Mouse (Mus musculus) urinary bladder, adult 2 months (tissue): Measurements from ENCODE around the gene Dmwd. TPM values are rescaled to one million over a fixed set of nuclear protein-coding genes. Genes with fewer than 3 reads are reported as not detected.

Experiments
- DNase-seq: peaks from one replicate; pipeline ENCODE4 v3.0.0; 2022; ENCODE audit warnings: low spot score
- polyA plus RNA-seq: library from polyadenylated mRNA; depleted of rRNA; stranded (reverse); fragments of >200 nt; gene quantifications from 2 replicates; pipeline ENCODE4 v1.2.3, GENCODE M21; 2012; rRNA removed

The Dmwd gene
- polyA plus RNA-seq: 44.9 and 46.4 TPM in 2 replicates

GRCm38 (mm10) chr7:19075723-19076585, at the start of gene Dmwd:
Gene Dmwd (plus strand): TSS chr7:19076227.
- peak; percentile 72 for DNase-seq

DNA sequence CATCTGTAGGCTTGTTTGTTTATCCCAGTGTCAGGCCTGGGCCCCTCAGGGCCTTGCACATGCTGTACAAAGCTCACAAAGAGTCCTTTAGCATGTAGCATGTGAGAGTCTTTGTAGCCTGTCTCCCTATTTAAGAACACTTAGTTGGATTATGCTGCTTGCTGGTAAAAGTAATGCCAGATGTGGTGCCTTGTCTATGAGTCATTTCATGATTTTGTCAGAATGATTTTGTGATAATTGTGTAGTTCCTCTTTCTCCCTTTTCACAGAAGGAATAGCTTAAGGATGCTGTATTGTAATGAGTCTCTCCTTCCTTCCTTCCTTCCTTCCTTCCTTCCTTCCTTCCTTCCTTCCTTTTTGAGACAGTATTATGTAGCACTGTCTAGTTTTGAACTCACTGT, 48.0 kb upstream of the Dmwd start:
- no peak for DNase-seq

DNA sequence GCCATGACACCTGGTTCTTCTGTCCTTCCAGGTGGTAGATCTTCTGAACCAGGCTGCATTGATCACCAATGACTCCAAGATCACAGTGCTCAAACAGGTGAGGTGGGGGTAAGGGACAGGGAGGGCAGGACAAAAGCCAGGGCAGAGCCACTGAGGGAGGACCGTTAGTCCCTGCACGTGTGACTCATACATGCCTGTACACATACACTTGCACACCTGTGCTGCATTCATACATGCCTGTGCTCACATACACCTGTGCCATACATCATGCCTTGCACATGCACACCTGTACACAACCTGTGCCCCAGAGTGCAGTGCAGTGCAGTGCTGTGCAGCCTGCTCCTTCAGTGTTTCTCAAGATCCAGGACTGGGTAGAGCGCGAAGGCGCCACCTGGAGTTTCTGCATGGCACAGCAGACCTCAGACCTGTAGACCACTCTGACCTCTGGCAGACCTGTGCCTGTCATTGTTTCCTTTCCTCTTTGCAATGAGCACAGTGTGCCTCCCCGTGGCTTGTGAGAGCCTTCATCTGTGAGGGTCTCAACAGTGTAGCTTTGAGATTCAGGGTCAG, 46.9 kb upstream of the Dmwd start:
- no peak for DNase-seq

GRCm38 (mm10) chr7:19031641-19032040, 44.4 kb upstream of the Dmwd start:
- DNase-seq: no peak

- no peak for DNase-seq
Observed at GRCm38 (mm10) chr7:19044616-19045015, 31.4 kb upstream of the Dmwd start.

DNA sequence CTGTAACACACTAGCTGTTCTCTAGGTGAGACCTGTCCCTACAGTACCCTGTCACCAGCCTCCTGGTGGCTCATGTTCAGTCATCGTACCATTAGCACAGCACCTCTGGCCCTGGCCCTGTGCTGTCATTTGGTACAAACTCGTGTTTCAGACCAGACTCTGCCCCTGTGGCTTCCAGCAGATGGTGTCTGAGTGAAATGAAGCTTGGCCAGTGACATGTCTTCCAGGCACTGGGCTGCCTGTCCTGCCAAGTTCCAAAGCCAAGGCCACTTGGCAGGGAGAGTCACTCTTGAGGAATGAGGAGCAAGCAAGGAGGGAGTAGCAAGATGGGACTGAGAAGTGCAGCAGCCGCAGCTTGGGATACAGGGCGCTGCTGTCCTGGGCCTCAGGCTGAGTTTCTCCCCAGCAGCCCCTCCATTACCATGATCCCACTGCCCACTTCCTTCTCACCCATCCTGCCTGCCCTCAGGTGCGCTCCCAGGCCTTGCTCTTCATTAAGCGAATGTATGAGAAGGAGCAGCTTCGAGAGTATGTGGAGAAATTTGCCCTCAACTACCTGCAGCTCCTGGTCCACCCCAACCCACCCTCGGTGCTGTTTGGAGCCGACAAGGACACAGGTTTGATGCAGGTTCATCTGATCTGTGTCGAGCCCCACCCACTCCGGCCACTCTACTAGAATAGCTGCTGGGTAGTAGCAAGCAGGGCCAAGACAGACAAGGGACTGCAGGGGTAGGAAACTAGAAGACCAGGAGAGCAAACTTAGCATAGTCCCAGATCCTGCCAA, 29.5 kb upstream of the Dmwd start:
- DNase-seq: no peak

DNA sequence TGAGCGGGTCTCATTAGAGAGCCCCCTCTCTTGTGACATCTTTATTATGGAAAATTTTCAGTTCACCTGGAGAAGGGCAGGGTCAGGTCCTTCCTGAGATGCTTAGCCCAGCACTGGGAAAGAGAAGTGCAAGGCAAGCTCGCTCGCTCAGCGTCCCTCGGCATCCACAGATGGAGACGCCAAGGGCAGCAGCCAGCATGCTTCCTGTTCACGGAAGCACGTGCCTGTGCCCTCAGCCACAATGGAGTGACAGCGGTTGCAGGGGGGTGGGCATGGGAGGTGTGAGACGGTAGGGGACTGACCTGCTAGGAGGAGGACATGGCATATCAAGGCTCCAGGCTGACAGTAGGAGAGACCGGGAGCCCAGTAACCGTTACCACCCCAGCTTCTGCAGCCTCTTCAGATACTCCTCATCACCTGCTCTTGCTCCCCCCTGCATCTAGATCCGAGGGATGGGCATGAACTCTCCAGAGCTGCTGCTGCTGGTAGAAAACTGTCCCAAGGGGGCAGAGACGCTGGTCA, 28.0 kb upstream of the Dmwd start:
- no peak for DNase-seq

GRCm38 (mm10) chr7:19049252-19049651, 26.8 kb upstream of the Dmwd start:
- DNase-seq: no peak

- no peak for DNase-seq
Observed at GRCm38 (mm10) chr7:19050172-19050571, 25.9 kb upstream of the Dmwd start.

GRCm38 (mm10) chr7:19051161-19051560, 24.9 kb upstream of the Dmwd start:
- no peak for DNase-seq

DNA sequence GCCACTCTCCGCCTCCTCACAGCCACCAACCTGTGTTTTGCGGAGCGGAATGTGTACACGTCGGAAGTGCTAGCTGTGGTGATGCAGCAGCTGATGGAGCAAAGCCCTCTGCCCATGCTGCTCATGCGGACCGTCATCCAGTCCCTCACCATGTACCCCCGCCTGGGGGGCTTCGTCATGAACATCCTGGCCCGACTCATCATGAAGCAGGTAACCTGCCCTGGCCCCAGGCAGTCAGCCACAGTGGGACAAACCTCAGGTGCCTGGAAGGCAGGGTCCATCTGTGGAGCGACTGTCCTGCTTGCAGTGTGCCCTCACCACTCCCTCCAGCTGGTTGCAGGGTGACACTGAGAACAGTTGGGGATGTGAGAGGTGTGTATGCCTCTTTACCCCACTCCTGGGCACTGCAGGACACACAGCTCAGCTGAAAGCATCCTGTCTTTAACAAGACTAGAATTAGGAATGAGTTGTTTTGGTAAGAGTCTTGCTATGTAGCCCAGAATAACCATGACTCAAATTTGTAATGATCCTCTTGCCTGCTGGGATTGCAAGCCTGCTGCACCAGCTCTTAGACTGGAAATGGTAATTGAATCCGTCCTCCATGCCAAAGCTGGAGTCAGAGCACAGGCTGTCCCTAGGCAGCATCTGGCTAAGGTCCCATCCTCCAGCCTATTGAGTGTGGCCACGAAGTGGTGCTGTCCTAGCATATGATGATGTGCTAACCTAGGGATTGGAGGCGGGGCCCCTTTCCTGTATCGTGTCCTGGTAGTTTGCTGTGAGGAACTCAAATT, 23.5 kb upstream of the Dmwd start:
- no peak for DNase-seq

DNA sequence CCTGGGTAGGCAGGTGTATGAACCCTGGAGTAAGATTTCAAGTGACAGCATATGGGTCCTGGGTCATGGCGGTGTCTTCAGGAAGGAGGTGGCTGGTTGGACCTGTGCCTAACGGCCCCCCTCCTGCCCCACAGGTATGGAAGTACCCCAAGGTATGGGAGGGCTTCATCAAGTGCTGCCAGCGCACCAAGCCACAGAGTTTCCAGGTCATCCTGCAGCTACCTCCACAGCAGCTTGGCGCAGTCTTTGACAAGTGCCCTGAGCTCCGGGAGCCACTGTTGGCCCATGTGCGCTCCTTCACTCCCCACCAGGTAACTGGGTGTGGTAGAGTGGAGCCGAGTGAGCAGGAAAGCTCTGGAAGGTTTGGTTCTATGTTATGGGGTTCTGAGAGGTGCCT, 22.9 kb upstream of the Dmwd start:
- DNase-seq: no peak

DNA sequence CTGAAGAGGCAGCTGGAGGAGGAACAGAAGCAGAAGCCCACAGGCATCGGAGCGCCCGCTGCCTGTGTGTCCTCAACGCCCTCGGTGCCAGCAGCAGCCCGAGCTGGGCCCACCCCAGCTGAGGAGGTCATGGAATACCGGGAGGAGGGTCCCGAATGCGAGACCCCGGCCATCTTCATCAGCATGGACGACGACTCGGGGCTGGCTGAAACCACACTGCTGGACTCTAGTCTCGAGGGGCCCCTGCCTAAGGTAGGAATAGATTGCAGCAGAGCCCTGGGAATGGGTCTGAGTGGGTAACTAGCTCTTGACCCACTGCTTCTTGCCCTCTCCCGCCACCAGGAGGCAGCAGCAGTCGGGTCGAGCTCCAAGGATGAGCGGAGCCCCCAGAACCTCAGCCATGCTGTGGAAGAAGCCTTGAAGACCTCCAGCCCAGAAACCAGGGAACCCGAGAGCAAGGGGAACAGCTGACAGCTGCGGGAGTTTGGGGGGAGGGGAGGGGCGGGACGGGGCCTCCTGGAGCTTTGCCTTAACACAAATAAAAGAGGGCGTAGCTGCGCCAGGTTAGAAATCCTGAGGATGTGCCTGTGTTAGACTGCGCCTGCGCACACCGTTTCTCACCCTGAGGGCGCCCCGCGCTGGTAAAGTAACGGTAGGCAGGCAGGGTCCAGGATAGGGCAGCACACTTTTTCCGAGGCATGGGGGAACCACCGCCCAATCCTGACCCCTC, 21.8 kb upstream of the Dmwd start, which contains the start of gene Rsph6a:
Rsph6a (plus strand) TSS at position 644 of the 730 bp plus-strand sequence.
- no peak for DNase-seq

- DNase-seq: no peak
Observed at GRCm38 (mm10) chr7:19054777-19055076, 21.3 kb upstream of the Dmwd start.

- no peak for DNase-seq
Observed at GRCm38 (mm10) chr7:19055108-19055507, 20.9 kb upstream of the Dmwd start.

GRCm38 (mm10) chr7:19057405-19057804, 18.6 kb upstream of the Dmwd start:
- no peak for DNase-seq

- DNase-seq: no peak
Observed at GRCm38 (mm10) chr7:19065896-19066295, 10.1 kb upstream of the Dmwd start.

DNA sequence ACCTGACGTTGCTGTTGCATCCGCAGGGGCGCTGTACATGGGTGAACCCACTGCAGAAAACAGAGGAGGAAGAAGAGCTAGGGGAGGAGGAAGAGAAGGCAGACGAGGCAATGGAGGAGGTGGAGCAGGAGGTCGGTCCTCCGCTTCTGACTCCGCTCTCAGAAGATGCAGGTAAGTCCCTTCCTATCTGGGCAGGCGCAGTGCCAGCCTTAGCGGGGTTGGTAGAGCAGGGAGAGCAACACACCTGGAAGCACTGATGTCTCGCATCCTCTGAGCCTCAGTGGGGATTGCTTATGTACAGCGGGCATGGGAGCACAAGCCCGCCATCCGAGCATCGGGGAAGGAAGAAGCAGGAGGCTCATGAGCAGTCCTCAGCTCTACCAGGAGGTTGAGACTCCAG, 9.0 kb upstream of the Dmwd start:
- no peak for DNase-seq

DNA sequence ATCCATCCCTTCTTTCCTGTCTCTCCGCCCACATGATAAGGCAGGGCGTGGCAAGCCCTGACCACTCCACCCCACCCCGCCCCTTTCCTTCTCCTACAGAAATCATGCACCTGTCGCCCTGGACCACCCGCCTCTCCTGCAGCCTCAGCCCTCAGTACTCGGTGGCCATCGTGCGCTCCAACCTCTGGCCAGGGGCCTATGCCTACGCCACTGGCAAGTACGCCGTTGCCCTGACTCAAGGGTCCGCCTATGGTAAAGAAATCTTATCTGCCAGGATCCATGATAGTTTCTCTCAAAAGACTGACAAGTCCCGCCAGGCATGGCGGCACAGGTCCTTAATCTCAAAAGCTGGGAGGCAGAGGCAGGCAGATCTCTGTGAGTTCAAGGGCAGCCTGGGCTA, 8.1 kb upstream of the Dmwd start:
- no peak for DNase-seq

DNA sequence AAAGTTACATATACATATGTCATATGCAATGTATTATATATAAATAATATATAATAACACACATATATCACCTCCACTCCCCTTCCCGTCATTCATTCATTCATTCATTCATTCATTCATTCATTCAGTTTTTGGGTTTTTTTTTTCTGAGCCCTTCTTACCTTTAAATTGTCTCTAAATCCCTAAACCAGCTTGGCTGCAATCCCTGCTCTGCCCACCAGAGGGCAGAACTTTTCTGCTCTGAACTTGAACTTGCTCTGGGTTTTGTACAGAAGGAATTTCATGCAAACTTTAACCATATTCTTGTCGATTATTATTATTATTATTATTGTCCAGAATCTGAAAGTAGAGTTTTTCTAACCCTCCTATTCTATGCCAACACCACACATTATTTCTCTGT, 7.3 kb upstream of the Dmwd start:
- no peak for DNase-seq

- no peak for DNase-seq
Observed at GRCm38 (mm10) chr7:19069500-19069899, 6.5 kb upstream of the Dmwd start.
